In the genomic region with DNA sequence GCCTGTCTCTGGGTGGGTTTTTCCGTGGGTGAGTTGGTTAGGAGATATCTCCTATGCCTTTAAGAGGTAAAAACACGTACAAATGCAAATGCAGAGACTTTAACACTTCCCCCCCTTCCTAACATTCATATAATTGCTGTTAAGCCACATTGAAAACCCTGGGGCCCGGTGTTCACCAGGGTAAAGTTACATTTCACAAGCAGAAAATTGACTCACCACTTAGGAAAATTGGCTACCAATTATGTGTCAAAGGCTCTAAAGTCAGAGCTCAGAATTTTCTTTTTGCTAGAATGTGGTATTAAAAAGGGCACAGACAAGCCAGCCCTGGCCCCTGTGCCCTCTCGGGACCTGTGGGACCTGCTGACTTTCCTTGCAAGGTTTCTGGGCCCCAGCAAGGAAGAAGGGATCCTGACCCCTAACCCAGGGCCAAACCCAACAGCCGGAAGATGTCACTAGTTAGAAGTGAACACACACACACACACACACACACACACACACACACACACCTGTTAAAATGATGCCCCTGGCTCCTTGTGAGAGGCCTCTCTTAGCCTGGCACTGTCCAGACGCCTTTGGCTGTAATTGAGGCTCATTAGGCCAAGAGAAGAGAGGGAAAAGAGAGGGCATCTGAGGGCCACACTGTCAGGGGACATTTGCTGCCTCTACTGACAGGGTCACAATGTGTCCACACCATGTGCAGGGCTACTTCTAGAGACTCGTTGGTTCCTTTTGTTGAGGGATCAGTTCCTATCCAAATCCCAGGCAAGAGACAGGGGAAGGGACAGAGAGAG, we compare ENCODE assay signal across 8 mouse cellular contexts. TPM values are rescaled to one million over a fixed set of nuclear protein-coding genes. Genes with fewer than 3 reads are reported as not detected.
A peak's percentile ranks its signal among the peaks of the same experiment; 100 is the strongest.
DNase-seq lines count a peak whose midpoint lies in the region; ATAC-seq lines count a peak whose summit lies in the region.

No protein-coding gene starts in this region.

- H3K9ac ChIP-seq in heart, embryonic 13.5 days = peak overlapping the region; percentile 77
- H3K9ac ChIP-seq in forebrain, embryonic 14.5 days (ENCODE audit: low read length) = no peak overlapping the region

- H3K4me2 ChIP-seq in heart, embryonic 13.5 days = peak overlapping the region; percentile 72
- H3K4me2 ChIP-seq in forebrain, embryonic 14.5 days (ENCODE audit: low read length) = peak overlapping the region; percentile 46; the same call in 1 of the 2 replicates

- H3K4me3 ChIP-seq in heart, embryonic 13.5 days = peak overlapping the region; percentile 42
- H3K4me3 ChIP-seq in forebrain, embryonic 14.5 days (ENCODE audit: low read depth, low read length) = no peak overlapping the region
- peak overlapping the region; percentile 49 for H3K4me3 ChIP-seq in midbrain, embryonic 10.5 days

- WGBS in heart, embryonic 13.5 days = 54% methylated on average over 7 of the region's 7 CpGs
- WGBS in forebrain, embryonic 14.5 days = 33% methylated on average over 7 of the region's 7 CpGs
- 27% methylated on average over 7 of the region's 7 CpGs for WGBS in midbrain, embryonic 10.5 days

- no peak for ATAC-seq in heart, embryonic 13.5 days (ENCODE audit: extremely low read depth, insufficient number of reproducible peaks, low FRiP score, low TSS enrichment)
- no peak for ATAC-seq in forebrain, embryonic 14.5 days
- no peak for ATAC-seq in erythroid progenitor cell, adult 5-6 weeks (replicated peaks; ENCODE audit: low FRiP score, poor library complexity, severe bottlenecking)
- ATAC-seq in erythroblast, adult 5-6 weeks (replicated peaks; ENCODE audit: low FRiP score, poor library complexity, severe bottlenecking) = no peak

- DNase-seq in heart, adult 8-10 months (ENCODE audit: low spot score) = no peak
- peak; percentile 85 for DNase-seq in adipocyte (ENCODE audit: low spot score)
- DNase-seq in forebrain, embryonic 14.5 days (ENCODE audit: low spot score) = no peak
- no peak for DNase-seq in midbrain, embryonic 10.5 days (ENCODE audit: low spot score)
- DNase-seq in yolk sac, embryonic 10.5 days (ENCODE audit: low spot score) = no peak

- no peaks in the 10 kb centered on the region for H3K27me3 ChIP-seq in heart, embryonic 13.5 days (replicated peaks)
- peaks cover 11% of the 10 kb centered on the region for H3K27me3 ChIP-seq in forebrain, embryonic 14.5 days (replicated peaks; ENCODE audit: control insufficient read depth, insufficient read depth, low read length)
- H3K27me3 ChIP-seq in midbrain, embryonic 10.5 days (ENCODE audit: low read depth, poor library complexity, severe bottlenecking) = peaks cover 21% of the 10 kb centered on the region; the same call in 1 of the 2 replicates

- H3K4me1 ChIP-seq in heart, embryonic 13.5 days = peaks cover 25% of the 10 kb centered on the region
- H3K4me1 ChIP-seq in forebrain, embryonic 14.5 days (ENCODE audit: control insufficient read depth, insufficient read depth, low read length) = peaks cover 5% of the 10 kb centered on the region
- H3K4me1 ChIP-seq in midbrain, embryonic 10.5 days = peaks cover 44% of the 10 kb centered on the region

- no peaks in the 10 kb centered on the region for H3K36me3 ChIP-seq in heart, embryonic 13.5 days
- no peaks in the 10 kb centered on the region for H3K36me3 ChIP-seq in forebrain, embryonic 14.5 days (ENCODE audit: control insufficient read depth, insufficient read depth, low read length)
- H3K36me3 ChIP-seq in midbrain, embryonic 10.5 days = no peaks in the 10 kb centered on the region

- H3K9me3 ChIP-seq in heart, embryonic 13.5 days = no peaks in the 10 kb centered on the region
- H3K9me3 ChIP-seq in forebrain, embryonic 14.5 days (replicated peaks; ENCODE audit: control insufficient read depth, low read length) = no peaks in the 10 kb centered on the region
- no peaks in the 10 kb centered on the region for H3K9me3 ChIP-seq in midbrain, embryonic 10.5 days (replicated peaks)

- peak overlapping the region; percentile 74 for H3K27ac ChIP-seq in heart, embryonic 13.5 days (replicated peaks)
- no peak overlapping the region for H3K27ac ChIP-seq in forebrain, embryonic 14.5 days (ENCODE audit: low read depth, low read length)
- H3K27ac ChIP-seq in midbrain, embryonic 10.5 days (replicated peaks) = peak overlapping the region; percentile 87

RNA-seq across cellular contexts. Expression of gene Ebf1, which starts 48.8 kb away (rescaled TPM):
- polyA plus RNA-seq in heart, embryonic 13.5 days (2015; fragmentation: Nextera tagmentation; extraction: Ambion mirVana) = 12.9 and 13.0 TPM in 2 replicates
- total RNA-seq in heart, adult 8-10 months (2022) = 10 to 100 TPM; 10.5 to 15.1 (median 11.7) TPM
- polyA plus RNA-seq in forebrain, embryonic 14.5 days (2014; fragmentation: Nextera tagmentation; extraction: Ambion mirVana) = 30.7 and 37.6 TPM in 2 replicates
- polyA plus RNA-seq in midbrain, embryonic 10.5 days (2016; fragmentation: Nextera tagmentation; extraction: Ambion mirVana) = 31.8 and 49.2 TPM in 2 replicates
- total RNA-seq in erythroid progenitor cell, adult 5-6 weeks (2015; ENCODE audit: low replicate concordance) = 16.2 and 21.0 TPM in 2 replicates
- 3.7 and 7.6 TPM in 2 replicates for total RNA-seq in erythroid progenitor cell, adult 5-6 weeks (2017; ENCODE audit: low replicate concordance)
- not detected in 2 replicates for total RNA-seq in erythroblast, adult 5-6 weeks (2015; ENCODE audit: low replicate concordance)
- total RNA-seq in erythroblast, adult 5-6 weeks (2017; ENCODE audit: low replicate concordance) = 0.68 TPM in 1 of 2 replicates, not detected in the other
